Mouse (Mus musculus) brain, embryonic 14.5 days (tissue): ENCODE data around the gene Spata48.
A peak's percentile ranks its signal among the peaks of the same experiment; 100 is the strongest.

ENCODE experiments used
- CTCF ChIP-seq: fragments of 200-500 bp; IDR thresholded peaks from 2 replicates; pipeline ENCODE4 v1.5.1; 2012; ENCODE audit warnings: inconsistent platforms, mild to moderate bottlenecking, moderate library complexity, borderline replicate concordance; ENCODE audit not compliant: insufficient read depth, insufficient read length; ENCODE audit errors: extremely low read depth
- POLR2A ChIP-seq: fragments of 200-500 bp; IDR thresholded peaks from 2 replicates; pipeline ENCODE4 v1.6.1; 2012; ENCODE audit warnings: mild to moderate bottlenecking, inconsistent platforms, borderline replicate concordance; ENCODE audit not compliant: poor library complexity, insufficient read depth, insufficient read length, severe bottlenecking; ENCODE audit errors: extremely low read depth

- TF ChIP-seq POLR2A (no peak), CTCF (peak; percentile 57; the same call in 1 of the 2 replicates)
Measured at GRCm38 (mm10) chr11:11499944-11500343, 38.0 kb downstream of the Spata48 start.
